Mouse (Mus musculus): Measurements from ENCODE around the gene Relb.

Gene Relb

DNA sequence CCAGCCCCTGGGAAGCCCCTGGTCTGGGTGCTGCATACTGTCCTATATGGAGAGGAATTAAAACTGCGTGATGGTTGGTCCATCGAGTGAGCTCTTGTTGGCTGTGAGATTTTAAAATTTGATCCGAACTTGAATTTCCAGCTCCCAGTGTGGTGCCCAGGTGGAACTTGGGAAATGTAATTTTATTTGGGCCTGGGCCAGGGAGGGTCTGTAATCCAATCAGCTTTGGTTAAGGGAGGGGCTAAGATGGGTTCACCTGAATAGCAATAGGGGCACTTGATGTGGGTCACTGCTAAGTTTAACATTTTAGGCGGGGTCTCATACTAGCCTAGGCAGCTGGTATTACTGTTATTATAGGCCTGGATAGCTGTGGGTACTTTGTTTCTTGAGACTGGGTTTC is 50.8 kb downstream of the Relb start:
- DNase-seq: no peak

DNA sequence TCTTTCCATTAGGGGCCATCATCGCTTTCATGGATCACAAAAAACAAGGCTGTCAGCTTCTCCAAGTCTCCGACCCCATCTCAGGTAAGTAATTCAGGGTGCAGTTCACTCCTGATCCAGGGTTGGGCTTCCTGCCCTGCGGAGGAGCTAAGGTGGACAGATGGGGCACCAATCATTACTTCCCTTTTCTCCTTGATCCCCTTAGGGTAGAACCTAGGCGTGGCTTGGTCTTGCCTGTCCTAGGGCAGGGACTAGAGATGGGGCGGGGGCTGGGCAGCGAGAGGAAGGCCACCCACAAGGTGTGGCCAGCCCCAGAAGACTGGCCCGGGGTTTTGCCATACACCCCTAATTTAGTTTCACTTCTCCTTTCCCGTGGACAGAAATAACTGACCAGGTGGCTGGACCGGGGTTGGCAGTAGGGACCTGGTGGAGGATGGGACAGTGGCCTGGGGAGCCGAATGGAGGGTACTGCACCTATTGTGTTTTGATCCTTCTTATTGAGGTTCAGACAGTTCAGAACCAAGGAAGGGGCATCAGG is 51.3 kb downstream of the Relb start:
- no peak for DNase-seq

DNA sequence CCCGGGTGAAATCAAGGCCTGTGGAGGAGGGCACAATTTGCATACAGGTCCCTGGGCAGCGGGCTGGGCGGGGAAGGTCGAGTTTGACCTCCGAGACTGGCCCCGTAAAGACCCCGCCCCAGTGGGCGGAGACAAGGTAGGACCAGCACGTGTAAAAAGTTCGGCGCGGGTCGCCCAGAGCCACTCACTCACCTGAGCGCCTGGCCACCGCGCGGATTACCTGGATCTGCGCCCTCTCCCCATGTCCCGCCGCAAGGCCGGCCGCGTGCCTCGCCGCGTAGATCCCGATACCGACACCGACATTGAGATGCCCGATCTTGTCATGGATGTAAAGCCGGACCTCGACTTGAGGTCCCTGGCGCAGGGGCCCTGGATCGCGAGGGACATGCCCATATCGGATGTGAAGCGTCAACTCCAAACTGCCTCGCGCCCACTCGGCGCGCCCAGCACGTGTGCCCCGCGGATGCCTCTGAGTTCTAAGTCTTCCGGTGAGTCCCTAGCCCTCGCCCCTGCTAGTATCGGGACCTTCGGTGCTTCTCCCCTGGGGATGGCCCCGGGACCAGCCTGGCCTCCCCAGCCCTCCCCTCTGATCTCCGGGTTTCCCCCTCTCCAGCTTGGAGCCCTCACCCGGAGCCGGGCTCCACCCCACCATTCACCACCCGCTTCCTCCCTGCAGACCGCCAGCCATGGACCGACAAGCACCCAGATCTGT is 51.9 kb downstream of the Relb start, which contains the start of the genes Zfp296 and Gemin7:
Gene Zfp296 (plus strand): TSS at position 147 of the 712 bp plus-strand sequence.
Gene Gemin7 (minus strand): TSS at position 455 of the 712 bp plus-strand sequence.
- DNase-seq: no peak

DNA sequence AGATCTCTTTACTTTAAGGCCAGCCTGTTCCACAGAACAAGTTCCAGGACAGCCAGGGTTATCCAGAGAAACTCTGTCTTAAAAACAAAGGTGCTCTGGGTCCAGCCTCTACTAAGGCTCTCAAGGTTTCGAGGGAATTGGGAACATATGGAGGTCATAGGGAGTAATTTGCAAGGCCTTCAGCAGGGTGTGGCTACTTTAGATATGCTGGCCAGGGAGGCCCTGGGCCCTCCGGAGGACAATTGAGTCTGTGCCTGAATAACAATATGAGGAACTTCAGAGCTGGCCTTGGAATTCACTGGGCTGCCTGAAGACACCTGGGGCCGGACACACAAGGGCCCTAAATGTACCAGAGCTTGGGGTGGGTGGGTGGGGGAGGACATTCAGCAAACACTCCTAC is 53.7 kb downstream of the Relb start:
- no peak for DNase-seq

DNA sequence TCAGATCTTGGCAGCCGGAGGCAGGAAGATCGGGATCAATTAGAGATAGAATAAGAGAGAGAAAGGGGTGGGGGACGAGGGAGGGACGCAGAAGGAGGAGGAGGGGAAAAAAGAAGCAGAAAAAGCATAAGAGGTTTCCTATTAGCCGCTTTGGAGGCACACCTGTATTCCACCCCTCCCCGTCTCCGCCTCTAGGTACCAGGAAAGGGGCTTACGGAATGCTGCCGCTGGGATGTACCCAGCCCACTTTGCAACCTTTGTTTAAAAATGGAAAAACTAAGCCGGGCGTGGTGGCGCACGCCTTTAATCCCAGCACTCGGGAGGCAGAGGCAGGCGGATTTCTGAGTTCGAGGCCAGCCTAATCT is 55.5 kb downstream of the Relb start:
- DNase-seq: no peak

DNA sequence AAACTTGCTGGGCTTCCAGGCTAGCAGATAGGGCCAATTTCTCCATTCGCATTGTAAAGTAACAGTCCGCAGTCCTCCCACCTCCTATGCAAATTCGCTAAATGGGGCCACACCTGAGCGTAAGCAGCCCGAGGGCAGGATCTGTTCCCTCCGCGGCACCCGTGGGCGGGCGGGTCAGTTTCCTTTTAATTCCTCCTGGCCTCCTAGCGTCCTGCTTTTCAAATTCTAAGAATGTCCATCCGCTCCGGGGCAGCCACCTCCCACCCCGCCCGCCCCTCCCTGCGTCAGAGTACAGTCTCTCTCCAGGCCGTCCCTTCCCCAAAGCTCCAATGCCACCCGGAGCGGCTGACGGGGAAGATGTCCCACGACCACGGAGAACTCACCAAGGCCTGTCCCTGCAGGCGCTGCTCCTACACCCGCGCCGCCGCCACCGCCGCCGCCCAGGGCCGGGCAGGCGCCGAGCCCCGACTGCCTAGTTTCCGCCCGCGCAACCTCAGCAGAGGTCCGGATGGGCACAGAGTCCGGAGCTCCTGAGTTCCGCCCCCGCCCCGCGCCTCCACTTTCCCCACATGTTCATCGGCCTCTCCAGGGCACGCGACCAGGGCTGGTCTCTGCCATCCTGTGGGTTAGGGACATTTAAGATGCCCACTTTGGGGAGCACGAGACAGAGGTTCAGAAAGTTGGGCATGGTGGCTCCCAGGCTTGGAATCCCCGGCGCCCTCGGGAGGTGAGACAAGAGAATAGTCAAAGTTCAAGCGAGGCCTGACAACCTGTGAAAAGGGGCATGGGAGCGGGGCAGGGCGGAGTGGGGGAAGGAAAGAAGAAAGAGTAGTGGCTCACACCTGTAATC is 56.1 kb downstream of the Relb start:
- peak; percentile 62 to 67 for DNase-seq

DNA sequence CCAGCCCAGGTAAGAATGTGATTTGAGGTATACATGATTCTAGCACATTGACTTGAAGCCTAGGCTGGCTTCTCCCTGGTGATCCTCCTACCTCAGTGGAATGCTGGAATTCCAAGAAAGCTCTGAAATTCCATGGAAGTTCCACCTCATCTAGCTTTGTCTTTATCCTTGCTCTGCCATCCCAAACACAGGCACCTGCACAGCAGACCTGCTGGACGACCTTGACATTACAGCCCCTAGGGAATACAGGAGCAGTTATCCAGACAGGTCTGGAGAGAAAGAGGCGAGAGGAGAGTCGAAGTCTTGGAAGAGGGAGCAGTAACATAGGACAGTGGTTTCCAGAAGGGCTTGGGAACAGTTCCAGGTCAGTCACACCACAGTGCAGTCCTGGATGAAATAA is 59.6 kb downstream of the Relb start:
- DNase-seq: no peak

DNA sequence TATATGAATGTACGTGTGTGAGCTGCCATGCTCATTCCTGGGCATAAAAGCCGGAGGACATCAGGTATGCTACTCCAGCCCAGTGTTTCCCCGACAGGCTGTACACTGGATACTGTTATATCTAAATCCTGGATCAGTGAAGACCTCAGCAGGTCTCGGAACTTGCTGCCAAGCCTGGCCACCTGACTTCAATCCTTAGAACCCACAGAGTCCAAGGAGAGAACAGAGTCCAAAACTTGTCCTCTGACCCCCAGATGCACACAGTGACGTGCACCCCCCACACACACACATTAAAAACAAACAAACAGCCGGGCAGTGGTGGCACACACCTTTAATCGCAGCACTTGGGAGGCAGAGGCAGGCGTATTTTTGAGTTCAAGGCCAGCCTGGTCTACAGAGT is 61.8 kb downstream of the Relb start:
- no peak for DNase-seq

DNA sequence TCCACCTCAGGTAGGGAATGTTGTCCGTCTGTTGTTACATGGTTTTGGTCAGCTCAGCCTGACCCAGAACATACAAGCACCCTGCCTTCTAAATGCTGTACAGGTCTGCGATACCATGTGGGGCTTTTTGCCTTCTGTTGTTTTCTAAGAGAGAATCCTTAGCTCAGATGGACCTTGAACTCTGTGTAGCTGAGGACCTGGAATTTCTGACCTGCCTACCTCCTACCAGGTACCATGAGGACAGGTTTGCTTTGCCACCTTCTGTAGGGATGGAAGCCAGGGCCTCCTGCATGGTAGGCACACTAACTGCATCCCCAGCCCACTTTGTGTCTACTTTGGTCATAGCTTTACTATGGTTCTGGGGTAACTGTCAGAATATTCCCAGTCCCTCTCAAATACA is 63.4 kb downstream of the Relb start:
- DNase-seq: no peak

DNA sequence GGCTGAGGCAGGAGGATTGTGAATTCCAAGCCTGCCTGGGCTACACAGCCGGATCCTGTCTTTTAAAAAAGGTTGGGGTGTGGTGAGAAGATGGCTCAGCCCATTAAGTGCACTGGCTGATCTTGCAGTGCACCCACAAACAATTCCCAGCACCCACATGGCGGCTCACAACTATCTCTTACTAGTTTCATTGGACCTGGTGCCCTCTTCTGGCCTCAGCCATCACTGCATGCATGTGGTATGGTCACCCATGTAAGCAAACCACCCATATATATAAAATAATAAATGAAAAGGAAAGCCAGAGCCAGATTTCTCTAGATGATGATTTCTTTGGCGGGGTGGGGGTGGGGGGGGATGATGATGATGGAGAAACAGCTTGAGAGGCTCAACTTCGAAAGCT is 64.8 kb downstream of the Relb start:
- DNase-seq: no peak

DNA sequence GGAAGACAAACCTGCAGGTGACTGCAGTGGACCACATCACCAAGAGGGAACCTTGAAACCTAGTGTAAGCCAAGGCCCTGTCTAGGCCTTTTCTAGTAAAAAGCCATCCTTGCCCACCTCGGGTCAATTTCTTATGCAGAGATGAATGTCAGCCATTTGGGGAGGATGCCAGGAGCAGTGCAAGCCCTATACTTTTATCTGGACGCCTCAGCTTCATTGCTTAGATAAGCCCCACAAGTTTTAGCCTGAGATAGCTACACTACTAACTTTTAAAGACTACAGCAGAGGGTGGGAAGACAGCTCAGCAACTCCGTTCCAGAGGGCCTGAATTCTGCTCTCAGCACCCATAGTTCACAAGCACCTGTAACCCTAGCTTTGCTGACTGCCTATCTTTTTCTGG is 65.4 kb downstream of the Relb start:
- no peak for DNase-seq

DNA sequence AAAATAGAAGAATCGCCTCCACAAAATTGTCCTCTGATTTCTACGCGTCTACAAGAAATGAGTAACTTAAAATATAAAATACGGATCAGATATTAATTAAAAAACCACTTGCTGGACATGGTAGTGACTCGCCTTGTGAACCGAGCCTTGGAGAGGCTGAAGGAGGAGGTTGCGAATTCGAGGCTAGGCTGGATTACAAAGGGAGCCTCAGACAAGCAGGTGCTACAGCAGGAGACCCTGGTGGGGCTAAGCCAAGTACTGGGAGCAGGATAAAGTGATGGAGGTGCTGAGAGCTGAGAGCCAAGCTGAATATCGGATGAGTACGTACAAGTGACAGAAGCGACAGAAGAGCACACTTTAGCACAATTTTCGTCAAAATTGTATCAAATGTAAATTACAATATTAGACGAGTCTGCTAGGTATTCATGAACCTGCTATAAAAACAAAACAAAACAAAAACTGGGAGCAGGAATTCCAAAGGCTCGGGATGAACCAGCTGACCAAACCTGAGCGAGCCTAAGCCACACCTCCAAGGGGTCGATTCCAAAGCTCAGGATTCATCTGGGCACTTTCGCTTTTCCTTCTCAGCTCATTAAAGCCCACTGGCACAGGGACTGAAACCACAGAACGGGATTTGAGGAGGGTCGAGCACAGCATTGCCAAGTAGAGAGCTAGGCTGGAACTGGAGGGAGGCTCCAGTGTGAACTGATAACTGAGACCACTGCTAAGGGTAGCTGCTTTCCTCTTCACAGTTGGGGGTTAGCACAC is 66.4 kb downstream of the Relb start, which contains the start of gene Ppp1r37:
Gene Ppp1r37 (minus strand): TSS at position 434 of the 768 bp plus-strand sequence.
- no peak for DNase-seq

DNA sequence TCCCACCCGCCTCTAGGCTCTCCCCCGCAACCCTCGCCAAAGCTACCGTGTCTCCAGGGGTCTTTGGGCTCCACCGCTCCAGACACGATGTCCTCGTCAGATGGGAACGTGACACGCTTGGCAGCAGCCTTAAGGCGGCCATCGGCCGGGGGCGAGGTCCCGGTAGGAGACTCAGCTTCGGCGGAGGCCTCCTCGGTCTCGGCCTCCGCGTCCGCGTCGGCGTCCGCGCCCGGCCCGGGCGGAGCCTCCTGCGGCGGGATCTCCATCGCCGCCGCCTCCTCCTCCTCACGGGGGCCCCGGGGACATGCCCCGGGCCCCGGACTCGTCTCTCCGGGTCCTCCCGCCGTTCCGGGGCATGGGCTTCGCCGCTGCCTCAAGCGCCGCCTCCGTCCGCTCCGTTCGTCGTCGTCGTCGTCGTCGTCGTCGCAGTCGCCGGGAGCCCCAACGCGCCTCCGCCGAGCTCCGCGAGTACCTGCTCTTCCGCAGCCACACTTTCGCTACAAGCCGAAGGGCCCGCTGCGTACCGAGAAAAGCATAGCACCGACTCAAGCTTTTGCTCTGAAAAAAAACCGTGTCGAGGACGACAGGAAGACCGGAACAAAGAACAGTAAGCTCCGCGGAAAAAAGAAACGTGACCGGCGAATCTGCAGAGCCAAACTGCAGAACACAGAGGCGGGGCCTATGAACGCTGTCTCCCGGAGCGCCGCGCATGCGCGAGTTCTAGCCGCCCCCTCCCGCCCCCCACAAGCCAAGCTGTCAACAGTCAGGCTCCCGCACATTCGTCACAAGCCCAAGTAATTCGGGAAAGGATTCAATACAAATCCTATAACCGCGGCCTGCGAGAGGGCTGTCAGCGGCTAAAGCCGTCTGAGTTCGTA is 67.2 kb downstream of the Relb start:
- DNase-seq: peak; percentile 73 to 74

DNA sequence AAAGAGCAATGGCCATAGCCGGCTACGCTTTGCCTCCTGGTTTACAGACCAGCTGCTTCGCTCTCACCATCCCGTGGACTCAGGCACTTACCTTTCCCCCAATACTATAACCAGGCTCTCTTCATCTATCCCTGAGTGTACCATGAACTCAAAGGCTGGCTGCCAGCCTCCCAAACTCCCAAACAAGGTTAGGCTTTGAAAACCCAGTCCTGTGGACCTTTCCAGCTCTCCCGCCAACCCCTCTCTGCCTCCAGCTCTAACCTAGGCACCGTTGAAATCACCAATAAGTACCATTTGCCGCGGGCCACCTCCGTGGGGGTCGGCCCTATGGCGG is 67.8 kb downstream of the Relb start:
- no peak for DNase-seq

DNA sequence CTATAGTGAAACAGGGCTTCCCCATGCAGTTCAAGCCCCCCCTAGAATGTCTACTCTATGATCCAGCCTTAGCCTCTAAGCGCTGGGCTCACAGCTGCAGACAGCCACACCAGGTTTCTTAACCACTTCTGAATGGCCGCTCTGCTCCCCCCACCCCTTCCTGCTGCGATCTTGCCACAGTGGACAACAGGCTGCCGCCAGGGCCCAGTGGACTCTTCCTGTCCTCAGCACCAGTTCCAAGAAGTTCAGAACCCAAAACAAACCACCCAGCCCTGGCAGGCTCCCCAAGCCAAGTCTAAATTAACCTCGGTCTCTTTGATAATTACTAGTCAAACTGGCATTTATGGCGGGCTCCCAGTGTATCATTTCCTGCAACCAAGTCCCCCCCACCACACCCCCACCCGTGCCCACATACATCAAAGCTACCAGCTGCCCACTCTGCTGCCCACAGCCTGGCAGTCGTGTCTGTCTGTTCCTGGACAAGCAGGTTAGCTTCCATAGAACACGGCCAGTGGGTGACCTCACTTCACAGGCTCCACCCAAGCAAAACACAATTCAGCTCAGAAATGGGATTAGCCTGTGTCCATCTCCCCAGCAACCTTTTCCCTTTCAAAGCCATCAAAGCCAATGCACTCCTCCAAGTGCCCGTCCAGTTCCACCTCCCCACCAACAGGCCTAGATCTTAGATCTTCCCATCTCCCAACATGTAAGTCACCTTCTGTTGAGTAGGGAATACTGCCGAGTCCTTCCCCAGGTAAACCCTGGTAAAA is 68.6 kb downstream of the Relb start:
- no peak for DNase-seq

DNA sequence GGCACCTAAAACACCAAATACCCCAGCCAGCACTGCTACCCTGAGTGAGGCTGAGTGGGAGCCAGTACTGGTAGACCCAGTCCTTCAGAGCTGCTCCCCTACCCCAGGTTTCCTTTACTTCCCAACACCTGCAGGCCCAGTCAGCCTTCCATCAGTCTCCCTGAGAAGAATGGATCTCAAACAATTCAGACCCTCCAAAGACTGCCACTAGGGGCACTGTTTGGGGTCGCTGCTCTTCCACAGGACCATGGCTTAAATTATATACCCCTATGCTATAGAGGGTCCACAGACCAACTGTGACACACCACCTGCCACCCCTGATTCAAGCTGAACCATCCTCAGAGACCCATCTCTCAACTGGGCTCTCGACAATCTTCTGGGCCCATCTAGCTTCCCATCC is 70.3 kb downstream of the Relb start:
- no peak for DNase-seq

DNA sequence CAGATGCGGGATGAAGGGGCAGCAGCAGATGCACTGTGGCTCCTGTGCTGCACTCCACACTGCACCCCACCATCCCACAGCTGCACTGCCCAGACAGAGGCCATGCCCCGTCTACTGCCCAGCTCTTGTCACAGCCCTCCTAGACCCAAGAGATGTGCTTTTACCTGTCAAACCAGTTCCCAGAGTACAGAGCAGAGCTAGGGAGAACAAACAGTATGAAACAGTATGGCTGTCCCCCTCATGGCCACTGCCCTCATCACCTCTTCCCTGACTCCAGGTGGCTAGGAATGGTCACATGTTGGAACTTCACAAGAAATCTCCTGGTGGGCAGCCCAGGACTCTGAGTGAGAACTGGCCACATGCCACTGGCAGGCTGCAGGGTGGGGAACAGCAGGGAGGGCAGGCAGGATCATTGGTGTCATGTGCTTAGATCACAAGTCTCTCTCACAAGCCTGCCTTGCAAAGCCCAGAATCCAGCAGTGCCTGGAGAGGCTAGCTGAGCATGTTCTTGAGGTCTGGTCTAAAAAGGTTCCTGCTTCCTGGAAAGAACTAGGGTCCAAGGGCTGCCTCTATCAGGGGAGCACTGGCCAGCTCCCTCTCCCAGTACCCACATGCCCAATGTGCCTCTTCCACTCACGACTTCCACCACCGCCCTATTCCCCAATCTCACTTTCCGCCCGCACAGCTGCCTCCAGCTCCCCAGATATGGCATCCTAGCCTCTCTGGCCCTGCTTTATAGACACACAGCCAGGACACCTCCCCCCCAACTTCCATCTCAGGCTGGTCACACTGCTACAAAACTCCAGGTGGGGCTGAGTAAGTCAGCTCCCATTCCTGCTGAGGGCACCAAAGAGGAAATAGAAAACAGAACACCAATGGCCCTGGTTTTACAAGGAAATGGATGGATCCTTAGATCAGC is 71.0 kb downstream of the Relb start:
- DNase-seq: no peak

DNA sequence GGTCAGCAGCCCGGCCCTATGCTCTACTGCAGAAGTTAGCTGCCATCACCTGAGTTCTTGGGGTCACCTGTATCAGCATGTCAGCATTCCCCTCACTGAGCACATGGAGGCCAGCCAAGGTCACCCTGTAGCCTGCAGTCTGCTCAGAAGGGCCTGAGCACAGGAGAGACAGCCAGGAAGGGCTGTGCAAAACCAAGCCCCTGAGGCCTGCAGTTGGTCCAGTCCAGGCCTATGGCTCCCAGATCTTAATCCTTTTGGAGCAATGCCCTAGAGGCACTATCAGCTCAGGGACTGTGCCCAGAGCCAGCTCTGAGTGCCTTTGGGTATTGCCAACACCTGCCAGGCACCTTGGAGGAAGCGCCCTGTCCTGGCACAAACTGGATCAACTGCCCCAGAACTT is 72.2 kb downstream of the Relb start:
- no peak for DNase-seq

All from thymus, adult 18-20 months (tissue).